Mouse (Mus musculus): ENCODE measurements around the gene Myd88. TPM values are rescaled to one million over a fixed set of nuclear protein-coding genes. Genes with fewer than 3 reads are reported as not detected.

Gene Myd88
- polyA plus RNA-seq, 1 experiment, result 14.8 TPM

DNA sequence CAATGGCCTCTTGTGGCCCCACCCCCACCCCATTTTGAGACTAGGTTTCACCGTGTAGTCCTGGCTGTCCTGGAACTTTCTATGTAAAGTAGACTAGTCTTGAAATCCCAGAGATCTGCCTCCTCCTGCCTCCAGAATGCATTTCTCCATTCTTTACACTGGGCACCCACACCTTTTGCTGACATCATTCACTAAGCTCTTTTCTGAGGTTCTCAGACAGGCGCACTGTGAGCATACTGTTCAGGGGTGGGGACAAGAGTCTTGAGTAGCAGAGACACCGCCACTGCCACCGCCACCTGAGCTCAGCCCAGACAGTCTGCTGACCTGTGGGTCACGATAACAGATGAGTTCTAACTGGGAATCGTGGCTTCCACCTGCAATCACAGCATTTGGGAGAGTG, 14.7 kb upstream of the Myd88 start:
- Histone ChIP-seq H3K27me3 (ENCODE audit: control insufficient read depth, insufficient read depth, low read length) (no peaks in the 10 kb centered on the region), H3K4me1 (ENCODE audit: control insufficient read depth, insufficient read depth, low read length) (peaks cover 8% of the 10 kb centered on the region), H3K4me3 (ENCODE audit: control insufficient read depth, low read depth, low read length) (no peak overlapping the region), H3K36me3 (ENCODE audit: control insufficient read depth, insufficient read depth, low read length) (no peaks in the 10 kb centered on the region), H3K27ac (ENCODE audit: control insufficient read depth, insufficient read depth, low read depth, low read length) (no peak overlapping the region)
- no peak for TF ChIP-seq POLR2A (IDR thresholded peaks at IDR 0.05; ENCODE audit: control insufficient read depth, low read depth, low read length)
- TF ChIP-seq CTCF (IDR thresholded peaks at IDR 0.05; ENCODE audit: control insufficient read depth, insufficient read depth, insufficient replicate concordance, low read depth, low read length), result no peak

GRCm38 (mm10) chr9:119353926-119354325, 12.7 kb upstream of the Myd88 start:
- peaks cover 8% of the 10 kb centered on the region for H3K4me1 ChIP-seq (ENCODE audit: control insufficient read depth, insufficient read depth, low read length)
- H3K4me3 ChIP-seq (ENCODE audit: control insufficient read depth, low read depth, low read length), result no peak overlapping the region
- H3K27ac ChIP-seq (ENCODE audit: control insufficient read depth, insufficient read depth, low read depth, low read length), result no peak overlapping the region
- no peak for TF ChIP-seq POLR2A (IDR thresholded peaks at IDR 0.05; ENCODE audit: control insufficient read depth, low read depth, low read length)
- TF ChIP-seq CTCF (IDR thresholded peaks at IDR 0.05; ENCODE audit: control insufficient read depth, insufficient read depth, insufficient replicate concordance, low read depth, low read length), result no peak
- H3K27me3 ChIP-seq (ENCODE audit: control insufficient read depth, insufficient read depth, low read length), result no peaks in the 10 kb centered on the region
- no peaks in the 10 kb centered on the region for H3K36me3 ChIP-seq (ENCODE audit: control insufficient read depth, insufficient read depth, low read length)

DNA sequence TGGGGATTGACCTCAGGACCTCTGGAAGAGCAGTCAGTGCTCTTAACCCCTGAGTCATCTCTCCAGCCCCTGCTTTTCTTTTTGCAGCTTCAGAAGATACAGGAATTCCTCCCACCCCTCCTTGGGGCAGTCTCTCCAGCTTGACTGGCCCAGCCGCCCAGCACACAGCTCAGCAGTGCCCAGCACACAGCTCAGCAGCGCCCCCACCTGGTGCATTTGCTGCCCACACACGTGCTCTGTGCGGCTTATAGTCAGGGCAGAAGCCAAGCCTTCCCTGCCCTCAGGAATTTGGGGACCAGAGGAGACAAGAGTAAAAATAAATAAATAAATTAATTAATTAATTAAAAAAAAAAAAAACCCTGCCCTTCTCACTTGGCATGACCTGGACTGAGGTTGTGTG, 10.8 kb upstream of the Myd88 start:
- Histone ChIP-seq H3K4me3 (ENCODE audit: control insufficient read depth, low read depth, low read length) (no peak overlapping the region), H3K27me3 (ENCODE audit: control insufficient read depth, insufficient read depth, low read length) (no peaks in the 10 kb centered on the region), H3K4me1 (ENCODE audit: control insufficient read depth, insufficient read depth, low read length) (peaks cover under 1% of the 10 kb centered on the region; the same call in 1 of the 2 replicates), H3K36me3 (ENCODE audit: control insufficient read depth, insufficient read depth, low read length) (no peaks in the 10 kb centered on the region), H3K27ac (ENCODE audit: control insufficient read depth, insufficient read depth, low read depth, low read length) (no peak overlapping the region)
- TF ChIP-seq POLR2A (IDR thresholded peaks at IDR 0.05; ENCODE audit: control insufficient read depth, low read depth, low read length) (no peak), CTCF (IDR thresholded peaks at IDR 0.05; ENCODE audit: control insufficient read depth, insufficient read depth, insufficient replicate concordance, low read depth, low read length) (peak; percentile 82; the same call in 1 of the 2 replicates)

- Histone ChIP-seq H3K4me3 (ENCODE audit: control insufficient read depth, low read depth, low read length) (no peak overlapping the region), H3K27me3 (ENCODE audit: control insufficient read depth, insufficient read depth, low read length) (no peaks in the 10 kb centered on the region), H3K4me1 (ENCODE audit: control insufficient read depth, insufficient read depth, low read length) (no peaks in the 10 kb centered on the region), H3K36me3 (ENCODE audit: control insufficient read depth, insufficient read depth, low read length) (no peaks in the 10 kb centered on the region), H3K27ac (ENCODE audit: control insufficient read depth, insufficient read depth, low read depth, low read length) (no peak overlapping the region)
- TF ChIP-seq CTCF (IDR thresholded peaks at IDR 0.05; ENCODE audit: control insufficient read depth, insufficient read depth, insufficient replicate concordance, low read depth, low read length), result 0 out of 2 replicates have a peak, but pooled peaks have one; percentile 8
- TF ChIP-seq POLR2A (IDR thresholded peaks at IDR 0.05; ENCODE audit: control insufficient read depth, low read depth, low read length), result no peak
These were observed 9.9 kb upstream of the Myd88 start for GRCm38 (mm10) chr9:119350947-119351705.

DNA sequence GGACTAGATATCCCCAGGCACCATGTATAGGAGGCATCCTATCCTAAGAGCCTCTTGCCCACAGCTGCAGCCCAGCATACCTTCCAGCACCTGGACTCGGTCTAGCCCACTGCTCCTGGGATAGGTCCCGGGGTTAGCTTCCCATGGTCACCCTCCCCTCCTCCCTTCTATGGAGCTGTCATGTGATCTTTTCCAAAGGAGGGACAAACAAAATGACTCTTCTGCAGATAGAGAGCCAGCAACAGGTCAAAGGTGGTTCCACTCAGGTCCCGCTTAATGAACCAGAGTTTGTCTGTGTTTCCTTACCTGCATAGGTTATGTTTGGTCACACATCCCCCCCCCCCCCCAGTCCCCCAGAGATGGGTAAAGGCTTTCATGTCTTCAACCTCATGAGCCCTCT, 9.3 kb upstream of the Myd88 start:
- TF ChIP-seq POLR2A (IDR thresholded peaks at IDR 0.05; ENCODE audit: control insufficient read depth, low read depth, low read length) (no peak), CTCF (IDR thresholded peaks at IDR 0.05; ENCODE audit: control insufficient read depth, insufficient read depth, insufficient replicate concordance, low read depth, low read length) (no peak)
- no peak overlapping the region for H3K27ac ChIP-seq (ENCODE audit: control insufficient read depth, insufficient read depth, low read depth, low read length)
- H3K27me3 ChIP-seq (ENCODE audit: control insufficient read depth, insufficient read depth, low read length), result no peaks in the 10 kb centered on the region
- H3K4me3 ChIP-seq (ENCODE audit: control insufficient read depth, low read depth, low read length), result no peak overlapping the region
- H3K4me1 ChIP-seq (ENCODE audit: control insufficient read depth, insufficient read depth, low read length), result no peaks in the 10 kb centered on the region
- H3K36me3 ChIP-seq (ENCODE audit: control insufficient read depth, insufficient read depth, low read length), result no peaks in the 10 kb centered on the region

- Histone ChIP-seq H3K4me3 (ENCODE audit: control insufficient read depth, low read depth, low read length) (no peak overlapping the region), H3K27me3 (ENCODE audit: control insufficient read depth, insufficient read depth, low read length) (no peaks in the 10 kb centered on the region), H3K4me1 (ENCODE audit: control insufficient read depth, insufficient read depth, low read length) (peaks cover 4% of the 10 kb centered on the region; the same call in 1 of the 2 replicates), H3K36me3 (ENCODE audit: control insufficient read depth, insufficient read depth, low read length) (no peaks in the 10 kb centered on the region), H3K27ac (ENCODE audit: control insufficient read depth, insufficient read depth, low read depth, low read length) (no peak overlapping the region)
- no peak for TF ChIP-seq CTCF (IDR thresholded peaks at IDR 0.05; ENCODE audit: control insufficient read depth, insufficient read depth, insufficient replicate concordance, low read depth, low read length)
- TF ChIP-seq POLR2A (IDR thresholded peaks at IDR 0.05; ENCODE audit: control insufficient read depth, low read depth, low read length), result no peak
These were observed 5.2 kb upstream of the Myd88 start for GRCm38 (mm10) chr9:119346376-119346775.

DNA sequence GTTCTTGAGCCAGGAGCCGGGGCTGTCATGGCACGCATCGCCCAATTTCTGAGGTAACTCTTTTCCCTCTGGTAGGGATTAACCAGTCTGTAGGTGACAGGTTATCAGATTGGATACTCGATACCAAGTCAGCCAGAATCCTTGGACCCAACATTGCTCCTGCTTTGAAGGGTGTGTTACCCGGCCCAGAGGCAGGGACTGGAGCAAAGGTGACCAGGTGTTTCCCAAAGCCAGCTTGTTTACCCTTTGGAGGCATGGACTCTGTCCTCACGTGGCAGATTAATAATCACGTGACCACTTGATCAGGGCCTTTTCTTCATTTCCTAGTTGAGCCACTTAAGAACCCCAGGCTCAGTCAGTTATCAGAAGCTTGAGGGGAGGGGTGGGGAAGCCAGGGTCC, 1.5 kb upstream of the Myd88 start:
- H3K36me3 ChIP-seq (ENCODE audit: control insufficient read depth, insufficient read depth, low read length), result no peaks in the 10 kb centered on the region

More for the DNA sequence above, 1.5 kb upstream of the Myd88 start:
- TF ChIP-seq CTCF (IDR thresholded peaks at IDR 0.05; ENCODE audit: control insufficient read depth, insufficient read depth, insufficient replicate concordance, low read depth, low read length) (no peak), POLR2A (IDR thresholded peaks at IDR 0.05; ENCODE audit: control insufficient read depth, low read depth, low read length) (no peak)
- no peaks in the 10 kb centered on the region for H3K27me3 ChIP-seq (ENCODE audit: control insufficient read depth, insufficient read depth, low read length)
- H3K4me1 ChIP-seq (ENCODE audit: control insufficient read depth, insufficient read depth, low read length), result peaks cover 21% of the 10 kb centered on the region
- H3K4me3 ChIP-seq (ENCODE audit: control insufficient read depth, low read depth, low read length), result no peak overlapping the region
- no peak overlapping the region for H3K27ac ChIP-seq (ENCODE audit: control insufficient read depth, insufficient read depth, low read depth, low read length)

Data from testis, adult 2 months (tissue).